Mouse (Mus musculus) G1E-ER4 (cell line): ENCODE measurements around the gene Pcdh9. TPM values are rescaled to one million over a fixed set of nuclear protein-coding genes. Genes with fewer than 3 reads are reported as not detected.

Source experiments
- GATA1 ChIP-seq: IDR thresholded peaks from one replicate; pipeline ENCODE4 v1.8.0; 2012; ENCODE audit warnings: low read length, inconsistent platforms
- polyA plus RNA-seq: library from polyadenylated mRNA; stranded (reverse); fragments of >175 nt; gene quantifications from 2 replicates; pipeline ENCODE4 v1.2.3, GENCODE M21; 2012

The Pcdh9 gene
- polyA plus RNA-seq, 1 experiment, result not detected

GRCm38 (mm10) chr14:93182606-93183491 is 707.6 kb downstream of the Pcdh9 start:
- TF ChIP-seq GATA1, result no peak

- TF ChIP-seq GATA1, result no peak
Measured at GRCm38 (mm10) chr14:93169201-93169600, 721.3 kb downstream of the Pcdh9 start.

GRCm38 (mm10) chr14:93168367-93168766 is 722.1 kb downstream of the Pcdh9 start:
- TF ChIP-seq GATA1, result no peak

GRCm38 (mm10) chr14:93143414-93143813 is 747.1 kb downstream of the Pcdh9 start:
- no peak for TF ChIP-seq GATA1

- no peak for TF ChIP-seq GATA1
Measured at GRCm38 (mm10) chr14:93142076-93142475, 748.4 kb downstream of the Pcdh9 start.

GRCm38 (mm10) chr14:93126993-93127392 is 763.5 kb downstream of the Pcdh9 start:
- no peak for TF ChIP-seq GATA1

- TF ChIP-seq GATA1, result no peak
Measured at GRCm38 (mm10) chr14:93102755-93103154, 787.7 kb downstream of the Pcdh9 start.

- no peak for TF ChIP-seq GATA1
Measured at GRCm38 (mm10) chr14:93095081-93095480, 795.4 kb downstream of the Pcdh9 start.

GRCm38 (mm10) chr14:93092806-93093205 is 797.7 kb downstream of the Pcdh9 start:
- no peak for TF ChIP-seq GATA1

GRCm38 (mm10) chr14:93085646-93086045 is 804.8 kb downstream of the Pcdh9 start:
- no peak for TF ChIP-seq GATA1

- TF ChIP-seq GATA1, result no peak
Measured at GRCm38 (mm10) chr14:93083140-93083539, 807.3 kb downstream of the Pcdh9 start.

GRCm38 (mm10) chr14:93080910-93081309 is 809.6 kb downstream of the Pcdh9 start:
- TF ChIP-seq GATA1, result no peak

GRCm38 (mm10) chr14:93075761-93076160 is 814.7 kb downstream of the Pcdh9 start:
- no peak for TF ChIP-seq GATA1

- no peak for TF ChIP-seq GATA1
Measured at GRCm38 (mm10) chr14:93072346-93072745, 818.1 kb downstream of the Pcdh9 start.

GRCm38 (mm10) chr14:93070140-93070539 is 820.3 kb downstream of the Pcdh9 start:
- no peak for TF ChIP-seq GATA1

- TF ChIP-seq GATA1, result no peak
Measured at GRCm38 (mm10) chr14:93067411-93068336, 822.8 kb downstream of the Pcdh9 start.
